Mouse (Mus musculus): ENCODE measurements around the gene Lrrc17.
A peak's percentile ranks its signal among the peaks of the same experiment; 100 is the strongest.
"Not testable (repeated sequence)": the region's sequence is repeated elsewhere in the genome, so short reads cannot be mapped to it uniquely, and the experiment has no call there.

Gene Lrrc17

GRCm38 (mm10) chr5:21608311-21609304 lies 65.2 kb downstream of the Lrrc17 start:
- DNase-seq = peak; percentile 19

GRCm38 (mm10) chr5:21610996-21611395 lies 67.6 kb downstream of the Lrrc17 start:
- DNase-seq = no peak

GRCm38 (mm10) chr5:21614299-21614698 lies 70.9 kb downstream of the Lrrc17 start:
- not testable (repeated sequence) for DNase-seq

GRCm38 (mm10) chr5:21616450-21617009 lies 73.2 kb downstream of the Lrrc17 start:
- DNase-seq = no peak
